8 mouse cellular contexts compared by ENCODE assay signal in the genomic region with DNA sequence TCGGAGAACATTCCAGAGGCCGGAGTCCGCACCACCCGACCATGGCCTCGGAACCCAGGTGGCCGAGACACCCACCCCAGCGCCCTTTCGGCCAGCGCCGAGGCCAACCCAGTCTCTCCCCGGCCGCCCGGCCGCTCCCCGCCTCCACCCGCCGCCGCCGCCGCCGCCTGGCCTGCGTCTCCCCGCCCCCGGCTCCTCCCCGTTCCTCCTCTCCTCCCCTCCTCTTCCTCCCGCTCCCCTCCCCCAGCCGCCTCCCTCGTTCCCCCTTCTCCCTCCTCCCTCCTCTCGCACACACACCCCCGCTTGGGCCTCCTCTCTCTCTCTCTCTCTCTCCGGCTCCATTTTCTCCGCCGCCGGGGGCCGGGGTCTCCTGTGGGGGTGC. TPM values are rescaled to one million over a fixed set of nuclear protein-coding genes. Genes with fewer than 3 reads are reported as not detected.
DNase-seq lines count a peak whose midpoint lies in the region; ATAC-seq and TF ChIP-seq lines count a peak whose summit lies in the region.

No protein-coding gene starts in this region.

- peak overlapping the region; percentile 86 to 87 for H3K4me3 ChIP-seq in ES-E14 (ENCODE audit: insufficient read depth in 1 of 2, low read depth in 1 of 2, low read length in 2 of 2, poor library complexity in 1 of 2, severe bottlenecking in 1 of 2)
- peak overlapping the region; percentile 86 for H3K4me3 ChIP-seq in forebrain, embryonic 12.5 days (replicated peaks)
- H3K4me3 ChIP-seq in lung, embryonic 15.5 days, result peak overlapping the region; percentile 87
- H3K4me3 ChIP-seq in thymus, adult 2 months (ENCODE audit: control insufficient read depth, insufficient read depth, low read length), result peak overlapping the region; percentile 76

- H3K9me3 ChIP-seq in ES-E14 (ENCODE audit: control insufficient read depth, insufficient read depth, low read depth, low read length), result no peaks in the 10 kb centered on the region
- no peaks in the 10 kb centered on the region for H3K9me3 ChIP-seq in forebrain, embryonic 12.5 days
- H3K9me3 ChIP-seq in lung, embryonic 15.5 days, result no peaks in the 10 kb centered on the region

- intact Hi-C loops in heart, postnatal 14 days (cut with DNase I), result no loop called here

- H3K4me1 ChIP-seq in ES-E14 (ENCODE audit: control insufficient read depth in 2 of 2, insufficient read depth in 2 of 2, low read length in 2 of 2, poor library complexity in 1 of 2), result peaks cover 19 to 40% of the 10 kb centered on the region in 2 experiments
- H3K4me1 ChIP-seq in forebrain, embryonic 12.5 days, result peaks cover 76% of the 10 kb centered on the region
- H3K4me1 ChIP-seq in lung, embryonic 15.5 days, result peaks cover 76% of the 10 kb centered on the region
- peaks cover 25% of the 10 kb centered on the region for H3K4me1 ChIP-seq in thymus, adult 2 months (replicated peaks; ENCODE audit: control insufficient read depth, insufficient read depth, low read length)

- H3K4me2 ChIP-seq in forebrain, embryonic 12.5 days, result peak overlapping the region; percentile 94
- peak overlapping the region; percentile 96 for H3K4me2 ChIP-seq in lung, embryonic 15.5 days

- peak overlapping the region; percentile 76; the same call in 1 of the 2 replicates for H3K27ac ChIP-seq in ES-E14 (ENCODE audit: insufficient read depth, low read depth, low read length, poor library complexity, severe bottlenecking)
- peak overlapping the region; percentile 100 for H3K27ac ChIP-seq in forebrain, embryonic 12.5 days
- peak overlapping the region; percentile 96 for H3K27ac ChIP-seq in lung, embryonic 15.5 days
- peak overlapping the region; percentile 95 for H3K27ac ChIP-seq in thymus, adult 2 months (ENCODE audit: control insufficient read depth, insufficient read depth, low read length)

- H3K27me3 ChIP-seq in forebrain, embryonic 12.5 days, result no peaks in the 10 kb centered on the region
- no peaks in the 10 kb centered on the region for H3K27me3 ChIP-seq in lung, embryonic 15.5 days
- no peaks in the 10 kb centered on the region for H3K27me3 ChIP-seq in thymus, adult 2 months (ENCODE audit: control insufficient read depth, insufficient read depth, low read length)

- peak; percentile 65 for TF ChIP-seq POLR2A in thymus, adult 2 months (IDR thresholded peaks at IDR 0.05; ENCODE audit: control insufficient read depth, extremely low read depth, insufficient read depth, low read length, poor library complexity)

- no peak for DNase-seq in ES-E14 (ENCODE audit: low read depth, low spot score)
- peak; percentile 92 to 93 for DNase-seq in heart, postnatal 14 days
- peak; percentile 97 for DNase-seq in kidney, postnatal 4 days
- DNase-seq in thymus, adult 2 months, result peak; percentile 90

- peak overlapping the region; percentile 87 for H3K9ac ChIP-seq in ES-E14 (ENCODE audit: insufficient read depth, low read depth, low read length, poor library complexity, severe bottlenecking)
- H3K9ac ChIP-seq in forebrain, embryonic 12.5 days, result peak overlapping the region; percentile 100
- H3K9ac ChIP-seq in lung, embryonic 15.5 days, result peak overlapping the region; percentile 93

- peak; percentile 39; the same call in 1 of the 2 replicates for TF ChIP-seq CTCF in thymus, adult 2 months (IDR thresholded peaks at IDR 0.05; ENCODE audit: borderline replicate concordance, control insufficient read depth, extremely low read depth, insufficient read depth, low read length, poor library complexity)

- ATAC-seq in cerebellum, adult (ENCODE audit: insufficient number of reproducible peaks, low FRiP score, low TSS enrichment), result 0 out of 2 replicates have a peak, but pooled peaks have one; percentile 29
- peak; percentile 40 for ATAC-seq in forebrain, embryonic 12.5 days (ENCODE audit: low FRiP score)
- ATAC-seq in lung, embryonic 15.5 days (ENCODE audit: borderline replicate concordance, extremely low read depth, low FRiP score, low TSS enrichment), result peak; percentile 53
- ATAC-seq in neutrophil, adult 5-6 weeks (ENCODE audit: extremely low read depth, insufficient number of reproducible peaks, low FRiP score, poor library complexity, severe bottlenecking), result peak; percentile 69

- H3K36me3 ChIP-seq in ES-E14 (ENCODE audit: control insufficient read depth, insufficient read depth, low read length, poor library complexity, severe bottlenecking), result peaks cover 19% of the 10 kb centered on the region; the same call in 1 of the 2 replicates
- H3K36me3 ChIP-seq in forebrain, embryonic 12.5 days (replicated peaks), result peaks cover 27% of the 10 kb centered on the region
- peaks cover 23% of the 10 kb centered on the region for H3K36me3 ChIP-seq in lung, embryonic 15.5 days
- H3K36me3 ChIP-seq in thymus, adult 2 months (ENCODE audit: control insufficient read depth, insufficient read depth, low read length), result peaks cover 20% of the 10 kb centered on the region

- in situ Hi-C loops in ES-E14 (cut with MboI; ENCODE audit: low sequenced_read_pairs in 2 of 2, unreplicated experiment in 2 of 2), result no loop called here

- WGBS in forebrain, embryonic 12.5 days, result under 1% methylated on average over 26 of the region's 35 CpGs
- WGBS in lung, embryonic 15.5 days, result under 1% methylated on average over 25 of the region's 35 CpGs
- 3% methylated on average over 35 of the region's 35 CpGs for WGBS in thymus, adult 2 months

TF ChIP-seq in ES-E14, 5 proteins besides CTCF, POLR2A, EP300 and RAD21:
- TF ChIP-seq MAFK (IDR thresholded peaks at IDR 0.05; ENCODE audit: insufficient read depth, low read depth, low read length), result no peak
- TF ChIP-seq ZNF384 (IDR thresholded peaks at IDR 0.05; ENCODE audit: low read depth, low read length), result no peak
- TF ChIP-seq CHD2 (IDR thresholded peaks at IDR 0.05; ENCODE audit: low read depth, low read length), result no peak
- TF ChIP-seq ZC3H11A (IDR thresholded peaks at IDR 0.05; ENCODE audit: borderline replicate concordance, low read depth, low read length), result no peak
- no peak for TF ChIP-seq HCFC1 (IDR thresholded peaks at IDR 0.05; ENCODE audit: borderline replicate concordance, insufficient read depth, low read length)
TF ChIP-seq in ES-E14: peak in this region for 0.

RNA-seq across cellular contexts. Expression of gene Pbx2, which starts 0.9 kb away (rescaled TPM):
- total RNA-seq in ES-E14 (2012; rRNA removed), result 36.0 and 47.2 TPM in 2 replicates
- 16.6 and 17.8 TPM in 2 replicates for polyA plus RNA-seq in forebrain, embryonic 12.5 days (2016; fragmentation: Nextera tagmentation; extraction: Ambion mirVana)
- total RNA-seq in heart, postnatal 14 days (2021), result 10 to 100 TPM; 20.1 to 22.6 TPM
- 8.8 and 9.8 TPM in 2 replicates for polyA plus RNA-seq in lung, embryonic 15.5 days (2015; fragmentation: Nextera tagmentation; extraction: Ambion mirVana)
- total RNA-seq in neutrophil, adult 5-6 weeks (2017), result 89.6 and 100 TPM in 2 replicates
- polyA plus RNA-seq in thymus, adult 2 months (2012; rRNA removed), result 144 and 146 TPM in 2 replicates

RNA-seq across cellular contexts. Expression of gene Gpsm3, which starts 2.4 kb away (rescaled TPM):
- total RNA-seq in ES-E14 (2012; rRNA removed), result 4.9 and 5.8 TPM in 2 replicates
- 2.0 and 2.7 TPM in 2 replicates for polyA plus RNA-seq in forebrain, embryonic 12.5 days (2016; fragmentation: Nextera tagmentation; extraction: Ambion mirVana)
- 1 to 10 TPM; 5.6 to 7.8 TPM for total RNA-seq in heart, postnatal 14 days (2021)
- polyA plus RNA-seq in lung, embryonic 15.5 days (2015; fragmentation: Nextera tagmentation; extraction: Ambion mirVana), result 11.5 and 17.9 TPM in 2 replicates
- total RNA-seq in neutrophil, adult 5-6 weeks (2017), result 188 and 218 TPM in 2 replicates
- 208 and 222 TPM in 2 replicates for polyA plus RNA-seq in thymus, adult 2 months (2012; rRNA removed)

RNA-seq across cellular contexts. Expression of gene Ager, which starts 5.7 kb away (rescaled TPM):
- 2.3 and 2.5 TPM in 2 replicates for total RNA-seq in ES-E14 (2012; rRNA removed)
- polyA plus RNA-seq in forebrain, embryonic 12.5 days (2016; fragmentation: Nextera tagmentation; extraction: Ambion mirVana), result 2.6 and 2.9 TPM in 2 replicates
- total RNA-seq in heart, postnatal 14 days (2021), result 1 to 10 TPM; 1.0 to 1.2 TPM
- 197 and 248 TPM in 2 replicates for polyA plus RNA-seq in lung, embryonic 15.5 days (2015; fragmentation: Nextera tagmentation; extraction: Ambion mirVana)
- total RNA-seq in neutrophil, adult 5-6 weeks (2017), result 15.7 and 19.8 TPM in 2 replicates
- 13.4 and 18.8 TPM in 2 replicates for polyA plus RNA-seq in thymus, adult 2 months (2012; rRNA removed)

RNA-seq across cellular contexts. Expression of gene Rnf5, which starts 11.5 kb away (rescaled TPM):
- total RNA-seq in ES-E14 (2012; rRNA removed), result 21.4 and 22.8 TPM in 2 replicates
- polyA plus RNA-seq in forebrain, embryonic 12.5 days (2016; fragmentation: Nextera tagmentation; extraction: Ambion mirVana), result 241 and 247 TPM in 2 replicates
- 10 to 100 TPM; 33.6 to 35.4 TPM for total RNA-seq in heart, postnatal 14 days (2021)
- polyA plus RNA-seq in lung, embryonic 15.5 days (2015; fragmentation: Nextera tagmentation; extraction: Ambion mirVana), result 122 and 124 TPM in 2 replicates
- total RNA-seq in neutrophil, adult 5-6 weeks (2017), result 15.9 and 17.6 TPM in 2 replicates
- 140 and 175 TPM in 2 replicates for polyA plus RNA-seq in thymus, adult 2 months (2012; rRNA removed)

RNA-seq across cellular contexts. Expression of gene Agpat1, which starts 12.1 kb away (rescaled TPM):
- 55.9 and 62.7 TPM in 2 replicates for total RNA-seq in ES-E14 (2012; rRNA removed)
- 70.5 and 73.9 TPM in 2 replicates for polyA plus RNA-seq in forebrain, embryonic 12.5 days (2016; fragmentation: Nextera tagmentation; extraction: Ambion mirVana)
- 10 to 100 TPM; 56.3 to 57.9 TPM for total RNA-seq in heart, postnatal 14 days (2021)
- polyA plus RNA-seq in lung, embryonic 15.5 days (2015; fragmentation: Nextera tagmentation; extraction: Ambion mirVana), result 51.8 and 51.9 TPM in 2 replicates
- 27.5 and 32.9 TPM in 2 replicates for total RNA-seq in neutrophil, adult 5-6 weeks (2017)
- 316 and 350 TPM in 2 replicates for polyA plus RNA-seq in thymus, adult 2 months (2012; rRNA removed)

Comparison
In these comparisons a context has a peak if more than half of its experiments do, and no peak if none do; other contexts are left out.
1. RNA of gene Gpsm3, which starts 2.4 kb away (total RNA-seq): 188 to 218 TPM in neutrophil, adult 5-6 weeks; 5.6 to 7.8 TPM in heart, postnatal 14 days and 4.9 to 5.8 TPM in ES-E14; every median in the first group is over 10 times any median in the second.
2. Peak in every context shown above with its lines, with median percentiles within 50 percentile points of each other: H3K27ac ChIP-seq, H3K4me3 ChIP-seq, H3K9ac ChIP-seq and ATAC-seq.